Mouse (Mus musculus) brown adipose tissue, adult 24 weeks (tissue): ENCODE data around the gene Ffar3. TPM values are rescaled to one million over a fixed set of nuclear protein-coding genes. Genes with fewer than 3 reads are reported as not detected.
"Not testable (repeated sequence)": the region's sequence is repeated elsewhere in the genome, so short reads cannot be mapped to it uniquely, and the experiment has no call there.

ENCODE experiments used
- H3K27ac ChIP-seq: fragments of 200-500 bp; replicated peaks from 2 replicates; pipeline ENCODE4 v1.5.1; 2012; ENCODE audit warnings: low read depth, mild to moderate bottlenecking, low read length
- H3K4me1 ChIP-seq: fragments of 200-500 bp; 2 replicates; pipeline ENCODE4 v1.6.1; 2012; ENCODE audit warnings: low read length, mixed read lengths; ENCODE audit not compliant: control insufficient read depth, insufficient read depth, insufficient read length
- H3K4me3 ChIP-seq: fragments of 200-500 bp; 2 replicates; pipeline ENCODE4 v1.5.1; 2012; ENCODE audit warnings: low read depth, mild to moderate bottlenecking, low read length, moderate library complexity; ENCODE audit not compliant: insufficient read depth
- polyA plus RNA-seq: library from polyadenylated mRNA; stranded (reverse); fragments of >200 nt; gene quantifications from 2 replicates; pipeline ENCODE4 v1.2.4, GENCODE M21; 2012; ENCODE audit not compliant: missing spikeins, insufficient read depth, insufficient read length

Gene Ffar3
- polyA plus RNA-seq, 1 experiment = not detected

GRCm38 (mm10) chr7:30859635-30860402 is 3.8 kb upstream of the Ffar3 start:
- no peaks in the 10 kb centered on the region; the same call in 1 of the 2 replicates for H3K4me1 ChIP-seq
- no peak overlapping the region for H3K4me3 ChIP-seq
- no peak overlapping the region for H3K27ac ChIP-seq

DNA sequence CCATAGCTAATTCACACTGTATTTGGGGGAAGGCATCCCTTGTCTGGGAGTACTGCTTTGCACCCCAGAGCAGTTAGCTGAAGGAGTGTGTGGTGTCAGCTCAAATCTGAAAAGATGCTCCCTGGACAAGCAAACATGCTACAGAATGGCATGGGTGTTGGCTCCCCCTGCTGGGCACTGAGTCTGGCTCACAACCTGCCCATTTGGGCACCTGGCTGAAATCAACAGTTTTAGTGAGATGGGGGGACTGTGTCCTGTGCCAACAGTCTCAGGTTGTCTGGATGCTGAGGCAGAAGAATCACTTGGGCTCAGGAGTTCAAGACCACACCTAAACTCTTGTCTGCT is 3.3 kb upstream of the Ffar3 start:
- Histone ChIP-seq H3K4me3 (no peak overlapping the region), H3K4me1 (no peaks in the 10 kb centered on the region; the same call in 1 of the 2 replicates), H3K27ac (no peak overlapping the region)

- Histone ChIP-seq H3K4me1 (no peaks in the 10 kb centered on the region; the same call in 1 of the 2 replicates), H3K4me3 (no peak overlapping the region), H3K27ac (no peak overlapping the region)
These were observed 1.8 kb upstream of the Ffar3 start for GRCm38 (mm10) chr7:30857746-30858145.

GRCm38 (mm10) chr7:30851421-30851820 is 4.6 kb downstream of the Ffar3 start:
- Histone ChIP-seq H3K4me3 (no peak overlapping the region), H3K27ac (no peak overlapping the region), H3K4me1 (no peaks in the 10 kb centered on the region)

- Histone ChIP-seq H3K4me3 (no peak overlapping the region), H3K27ac (no peak overlapping the region), H3K4me1 (no peaks in the 10 kb centered on the region)
These were observed 8.0 kb downstream of the Ffar3 start for GRCm38 (mm10) chr7:30847934-30848333.

GRCm38 (mm10) chr7:30847386-30847785 is 8.6 kb downstream of the Ffar3 start:
- Histone ChIP-seq H3K27ac (no peak overlapping the region), H3K4me3 (no peak overlapping the region), H3K4me1 (no peaks in the 10 kb centered on the region)

- H3K4me3 ChIP-seq = no peak overlapping the region
- H3K4me1 ChIP-seq = no peaks in the 10 kb centered on the region
- H3K27ac ChIP-seq = no peak overlapping the region
These were observed 9.4 kb downstream of the Ffar3 start for GRCm38 (mm10) chr7:30846505-30847053.

DNA sequence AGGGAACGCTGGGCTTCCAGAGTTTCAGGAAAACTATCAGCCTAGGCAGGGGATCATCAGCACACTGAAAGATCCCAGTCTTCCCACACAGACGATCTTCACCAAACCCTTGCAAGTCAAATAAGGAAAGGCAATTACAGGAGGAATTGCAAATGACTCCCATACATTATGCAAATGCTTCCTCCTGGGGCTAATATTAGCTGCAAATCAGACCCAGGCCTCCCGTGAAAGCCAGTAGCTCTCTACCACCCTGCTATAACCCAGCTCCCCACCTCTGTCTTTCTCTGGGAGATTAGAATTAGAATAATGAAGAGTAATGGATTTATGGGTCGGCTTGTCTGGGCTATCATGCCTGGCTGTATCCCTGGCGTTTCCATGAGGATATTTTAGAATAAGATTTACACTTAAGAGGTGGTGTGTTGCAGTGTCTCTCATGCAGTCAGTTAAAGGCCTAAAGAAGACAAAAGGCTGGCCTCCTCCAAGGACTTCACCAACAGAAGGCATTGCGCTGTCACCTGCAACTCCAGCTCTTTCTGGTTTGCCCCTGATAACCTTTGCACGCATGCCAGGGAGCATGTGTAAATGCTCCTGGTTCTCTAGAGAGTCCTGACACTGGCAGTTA is 11.2 kb downstream of the Ffar3 start:
- no peak overlapping the region for H3K4me3 ChIP-seq
- no peak overlapping the region for H3K27ac ChIP-seq
- H3K4me1 ChIP-seq = no peaks in the 10 kb centered on the region

DNA sequence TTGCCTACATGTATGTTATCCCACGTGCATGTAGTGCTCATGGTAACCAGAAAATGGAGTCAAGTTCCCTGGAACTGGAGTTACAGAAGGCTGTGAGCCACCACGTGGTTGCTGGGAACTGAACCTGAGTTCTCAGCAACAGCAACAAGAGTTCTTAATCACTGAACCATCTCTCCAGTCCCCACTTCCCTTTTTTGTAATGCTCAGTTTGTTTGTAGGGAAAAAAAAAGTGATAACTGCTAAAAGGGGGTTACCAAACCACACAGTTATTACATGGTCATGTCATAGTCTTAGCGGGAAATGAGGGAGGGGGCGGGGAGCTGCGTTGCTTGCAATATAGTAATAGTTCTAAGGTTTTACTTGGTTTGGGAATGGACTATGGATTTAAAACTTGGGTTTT is 13.9 kb downstream of the Ffar3 start:
- H3K27ac ChIP-seq = no peak overlapping the region
- no peaks in the 10 kb centered on the region for H3K4me1 ChIP-seq
- H3K4me3 ChIP-seq = no peak overlapping the region

DNA sequence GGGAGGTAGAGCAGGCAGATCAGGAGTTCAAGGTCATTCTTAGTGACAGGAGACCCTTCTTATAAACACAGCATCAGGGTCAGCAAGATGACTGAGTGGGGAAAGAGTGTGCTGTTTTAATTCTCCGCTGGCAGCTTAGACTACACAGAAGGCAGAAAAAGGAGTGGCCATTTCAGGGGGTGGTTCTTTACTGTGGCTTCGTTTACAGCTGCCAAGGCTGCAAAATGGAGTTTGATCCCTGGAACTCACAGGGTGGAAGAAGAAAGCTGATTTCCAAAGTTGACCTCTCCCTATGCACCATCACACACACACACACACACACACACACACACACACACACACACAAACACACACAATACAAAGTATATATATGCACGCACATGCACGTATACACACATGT is 14.6 kb downstream of the Ffar3 start:
- H3K4me3 ChIP-seq = no peak overlapping the region
- no peak overlapping the region for H3K27ac ChIP-seq
- no peaks in the 10 kb centered on the region for H3K4me1 ChIP-seq

GRCm38 (mm10) chr7:30840306-30840705 is 15.7 kb downstream of the Ffar3 start:
- no peak overlapping the region for H3K4me3 ChIP-seq
- H3K27ac ChIP-seq = no peak overlapping the region
- no peaks in the 10 kb centered on the region for H3K4me1 ChIP-seq

- H3K4me1 ChIP-seq = no peaks in the 10 kb centered on the region
- H3K4me3 ChIP-seq = no peak overlapping the region
- no peak overlapping the region for H3K27ac ChIP-seq
These were observed 18.7 kb downstream of the Ffar3 start for GRCm38 (mm10) chr7:30837277-30837676.

DNA sequence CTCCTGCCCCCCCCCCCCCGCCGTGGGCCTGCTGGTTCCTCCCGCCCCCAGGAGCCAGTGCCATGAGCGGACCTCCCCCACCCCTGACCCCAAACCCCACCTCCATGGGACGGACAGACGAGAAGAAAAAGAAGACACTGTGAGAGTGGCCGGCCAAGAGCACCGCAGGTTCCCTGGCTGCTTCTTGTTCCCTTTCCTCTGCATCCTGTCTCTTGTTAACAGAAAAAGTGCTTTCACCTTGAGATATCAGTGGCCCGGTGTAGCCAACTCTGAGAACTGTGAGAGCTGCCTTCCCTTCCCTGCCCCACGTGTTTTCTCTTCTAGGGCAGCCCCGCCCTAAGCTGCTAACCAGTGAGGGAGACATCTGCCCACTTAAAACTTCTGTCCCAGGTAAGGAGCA is 23.3 kb downstream of the Ffar3 start:
- not testable (repeated sequence) for H3K4me3 ChIP-seq, H3K27ac ChIP-seq, H3K4me1 ChIP-seq

- Histone ChIP-seq H3K4me3 (no peak overlapping the region), H3K4me1 (no peaks in the 10 kb centered on the region), H3K27ac (no peak overlapping the region)
These were observed 23.7 kb downstream of the Ffar3 start for GRCm38 (mm10) chr7:30832261-30832660.

GRCm38 (mm10) chr7:30829428-30829827 is 26.6 kb downstream of the Ffar3 start:
- Histone ChIP-seq H3K4me1 (no peaks in the 10 kb centered on the region), H3K27ac (no peak overlapping the region), H3K4me3 (no peak overlapping the region)

DNA sequence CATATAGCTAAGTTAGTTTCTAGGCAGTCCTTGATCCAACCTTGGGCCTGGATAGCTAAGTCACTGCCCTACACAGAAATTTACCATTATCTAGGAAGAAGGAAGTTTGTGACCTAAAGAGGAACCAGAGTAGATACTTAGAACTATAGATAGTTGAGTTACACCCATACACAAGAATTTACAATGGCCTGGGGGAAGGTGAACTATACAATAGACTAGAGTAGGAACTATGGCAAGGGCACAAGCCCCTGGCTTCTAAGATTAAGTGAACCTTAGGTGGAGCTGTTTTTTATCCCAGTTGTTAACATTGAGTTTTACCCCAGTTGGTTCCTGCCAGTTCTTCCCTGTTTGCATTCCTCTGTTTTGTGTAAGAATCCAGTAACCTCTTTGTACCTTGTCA is 27.1 kb downstream of the Ffar3 start:
- not testable (repeated sequence) for H3K4me1 ChIP-seq, H3K27ac ChIP-seq, H3K4me3 ChIP-seq
